Mouse (Mus musculus) Muller cell, postnatal 12 days (primary cell): ENCODE data around the gene Rab30.
A peak's percentile ranks its signal among the peaks of the same experiment; 100 is the strongest.

Experiments
- DNase-seq: peaks from one replicate; pipeline ENCODE4 v3.0.0-alpha.2; 2015; ENCODE audit errors: inconsistent ontology term

Gene Rab30

GRCm38 (mm10) chr7:92842254-92842653, 100.9 kb downstream of the Rab30 start:
- DNase-seq: no peak

- DNase-seq: no peak
Measured at GRCm38 (mm10) chr7:92848246-92848645, 106.8 kb downstream of the Rab30 start.

GRCm38 (mm10) chr7:92866526-92866925, 125.1 kb downstream of the Rab30 start:
- peak; percentile 34 for DNase-seq

- peak; percentile 12 for DNase-seq
Measured at GRCm38 (mm10) chr7:92870161-92870560, 128.8 kb downstream of the Rab30 start.

GRCm38 (mm10) chr7:92871596-92871995, 130.2 kb downstream of the Rab30 start:
- no peak for DNase-seq

- peak; percentile 96 for DNase-seq
Measured at GRCm38 (mm10) chr7:92874116-92874675, 132.8 kb downstream of the Rab30 start, which contains the start of the genes Ddias and Prcp. Ddias (minus strand) TSS chr7:92874247. Prcp (plus strand) TSS chr7:92874470.

- peak; percentile 96 for DNase-seq
Measured at GRCm38 (mm10) chr7:92874761-92875408, 133.5 kb downstream of the Rab30 start.

- peak; percentile 54 for DNase-seq
Measured at GRCm38 (mm10) chr7:92876066-92876465, 134.7 kb downstream of the Rab30 start.

GRCm38 (mm10) chr7:92876538-92876937, 135.1 kb downstream of the Rab30 start:
- peak; percentile 10 for DNase-seq

GRCm38 (mm10) chr7:92878575-92879285, 137.3 kb downstream of the Rab30 start:
- DNase-seq: no peak

- DNase-seq: no peak
Measured at GRCm38 (mm10) chr7:92883850-92884716, 142.7 kb downstream of the Rab30 start.

GRCm38 (mm10) chr7:92884998-92885660, 143.7 kb downstream of the Rab30 start:
- DNase-seq: no peak

- DNase-seq: no peak
Measured at GRCm38 (mm10) chr7:92886801-92887200, 145.4 kb downstream of the Rab30 start.

- no peak for DNase-seq
Measured at GRCm38 (mm10) chr7:92887230-92887629, 145.8 kb downstream of the Rab30 start.

- no peak for DNase-seq
Measured at GRCm38 (mm10) chr7:92890211-92890610, 148.8 kb downstream of the Rab30 start.

- peak; percentile 35 for DNase-seq
Measured at GRCm38 (mm10) chr7:92890618-92891230, 149.3 kb downstream of the Rab30 start.

- no peak for DNase-seq
Measured at GRCm38 (mm10) chr7:92893478-92893877, 152.1 kb downstream of the Rab30 start.
